Mouse (Mus musculus) intestine, embryonic 16.5 days (tissue): Measurements from ENCODE around the gene Atp8b4. TPM values are rescaled to one million over a fixed set of nuclear protein-coding genes. Genes with fewer than 3 reads are reported as not detected.
"Not testable (repeated sequence)": the region's sequence is repeated elsewhere in the genome, so short reads cannot be mapped to it uniquely, and the experiment has no call there.

Source experiments
- ATAC-seq: fragments of 200-750 bp; cut with Nextera tagmentation; 2 replicates; pipeline ENCODE4 v1.8.0; 2017; ENCODE audit warnings: moderate TSS enrichment, moderate library complexity
- H3K27ac ChIP-seq: fragments of 300-500 bp; sonication (generic); 2 replicates; pipeline ENCODE4 v1.5.1; 2014; ENCODE audit warnings: mild to moderate bottlenecking, low read length
- H3K27me3 ChIP-seq: fragments of 300-500 bp; sonication (generic); replicated peaks from 2 replicates; pipeline ENCODE4 v1.6.1; 2014; ENCODE audit warnings: low read length, control low read depth, mixed read lengths; ENCODE audit not compliant: control insufficient read depth, insufficient read depth
- H3K36me3 ChIP-seq: fragments of 300-500 bp; sonication (generic); 2 replicates; pipeline ENCODE4 v1.6.1; 2014; ENCODE audit warnings: low read length, control low read depth; ENCODE audit not compliant: control insufficient read depth, insufficient read depth
- H3K4me1 ChIP-seq: fragments of 300-500 bp; sonication (generic); 2 replicates; pipeline ENCODE4 v1.6.1; 2014; ENCODE audit warnings: low read length, control low read depth, mixed read lengths; ENCODE audit not compliant: control insufficient read depth, insufficient read depth
- H3K4me2 ChIP-seq: fragments of 300-500 bp; sonication (generic); 2 replicates; pipeline ENCODE4 v1.6.1; 2014; ENCODE audit warnings: low read depth, low read length, control low read depth
- H3K4me3 ChIP-seq: fragments of 300-500 bp; sonication (generic); 2 replicates; pipeline ENCODE4 v1.5.1; 2014; ENCODE audit warnings: mild to moderate bottlenecking, low read length
- H3K9ac ChIP-seq: fragments of 300-500 bp; sonication (generic); 2 replicates; pipeline ENCODE4 v1.6.1; 2014; ENCODE audit warnings: low read depth, low read length
- H3K9me3 ChIP-seq: fragments of 300-500 bp; sonication (generic); 2 replicates; pipeline ENCODE4 v1.6.1; 2016; ENCODE audit warnings: low read length, control low read depth; ENCODE audit not compliant: control insufficient read depth
- WGBS: fragments of 180-500 bp; shearing (Covaris S2); extraction: QIAGEN DNeasy Blood & Tissue Kit; methylation state at CpG from one replicate; pipeline ENCODE4 v1.1.7; 2014; 5-methylcytosine and 5-hydroxymethylcytosine counted together
- polyA plus RNA-seq: library from polyadenylated mRNA; unstranded; fragments of >200 nt; fragmentation: Nextera tagmentation; extraction: Ambion mirVana; gene quantifications from 2 replicates; pipeline ENCODE4 v1.2.1, GENCODE M21; 2015

Gene Atp8b4
- polyA plus RNA-seq, 1 experiment from 2014 or later = 0.46 TPM

DNA sequence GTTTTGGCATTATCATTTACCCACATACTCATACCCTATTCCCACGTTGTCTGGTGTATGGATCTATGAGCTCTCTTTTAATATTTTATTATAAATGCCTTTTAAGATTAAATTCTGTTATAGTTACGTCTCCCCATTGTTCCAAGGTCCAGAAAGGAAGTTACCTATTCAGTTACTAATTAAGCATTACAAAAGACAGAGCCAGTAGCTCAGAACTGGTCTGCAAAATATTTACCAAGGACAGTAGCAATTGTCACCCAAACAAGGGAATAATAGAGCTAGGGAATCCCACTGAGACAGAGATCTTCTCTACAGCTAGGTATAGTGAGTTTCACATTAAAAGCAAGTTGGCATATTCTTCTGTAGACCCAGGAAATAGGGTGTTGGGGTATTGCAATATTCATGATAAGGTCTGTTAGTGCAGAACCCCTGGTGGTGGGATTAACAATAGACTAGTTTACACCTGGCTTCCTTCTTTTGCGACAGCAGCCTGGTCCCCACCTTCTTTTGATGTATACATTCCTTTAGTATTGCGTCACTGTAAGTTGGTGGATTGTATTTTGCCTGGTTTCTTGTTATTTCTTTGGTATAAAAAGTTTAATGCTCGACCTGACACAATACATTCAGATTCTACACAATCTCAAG, 22.7 kb upstream of the Atp8b4 start:
- H3K9me3 ChIP-seq, H3K27me3 ChIP-seq, H3K36me3 ChIP-seq, H3K4me3 ChIP-seq, H3K4me1 ChIP-seq, H3K9ac ChIP-seq, H3K27ac ChIP-seq, ATAC-seq, H3K4me2 ChIP-seq: not testable (repeated sequence)
- 52% methylated on average over 5 of the region's 5 CpGs for WGBS

DNA sequence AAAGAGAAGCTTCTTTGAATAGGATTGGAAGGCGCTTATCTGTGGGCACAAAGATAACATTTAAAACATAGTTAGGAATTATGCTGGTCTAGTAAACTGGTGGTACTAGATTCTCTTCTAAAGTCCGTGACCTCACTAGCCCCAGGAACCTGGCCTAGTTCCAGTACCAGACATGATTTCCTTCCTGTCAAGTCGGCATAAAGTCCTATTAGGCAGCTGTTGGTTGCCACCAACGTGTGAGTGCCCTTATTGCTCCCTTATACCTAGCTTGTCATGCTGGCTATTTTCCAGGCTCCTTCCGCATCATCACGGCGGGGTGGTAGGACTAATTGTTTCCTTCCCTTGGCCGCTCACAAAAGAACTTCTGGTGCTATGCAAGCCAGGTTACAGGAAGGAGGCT, 21.6 kb upstream of the Atp8b4 start:
- no peak overlapping the region for H3K4me3 ChIP-seq
- ATAC-seq = no peak
- H3K27me3 ChIP-seq = no peaks in the 10 kb centered on the region
- no peak overlapping the region for H3K27ac ChIP-seq
- no peak overlapping the region for H3K9ac ChIP-seq
- H3K4me2 ChIP-seq = no peak overlapping the region
- no peaks in the 10 kb centered on the region for H3K4me1 ChIP-seq
- H3K36me3 ChIP-seq = no peaks in the 10 kb centered on the region
- WGBS = 71% methylated on average over 8 of the region's 8 CpGs
- no peaks in the 10 kb centered on the region for H3K9me3 ChIP-seq

DNA sequence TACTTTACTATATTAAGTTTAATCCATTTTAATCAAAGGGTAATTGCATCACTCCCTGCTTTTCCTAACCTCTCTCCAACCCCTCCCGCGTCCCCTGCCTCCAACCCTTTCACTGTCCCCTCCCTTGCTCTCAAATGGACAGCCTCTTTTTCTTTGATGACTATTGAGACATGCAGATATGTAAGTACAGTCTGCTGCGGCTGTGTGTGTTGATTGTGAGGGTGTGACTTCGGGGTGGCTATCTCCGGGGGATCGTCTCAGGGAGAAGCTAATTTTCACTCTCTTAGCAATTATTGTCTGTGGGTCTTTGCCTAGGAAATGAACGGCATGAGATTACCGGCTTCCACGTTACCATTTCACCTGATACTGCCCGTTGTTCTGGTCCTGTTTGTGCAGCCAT, 21.0 kb upstream of the Atp8b4 start:
- no peak for ATAC-seq
- Histone ChIP-seq H3K36me3 (no peaks in the 10 kb centered on the region), H3K4me1 (no peaks in the 10 kb centered on the region), H3K9me3 (no peaks in the 10 kb centered on the region), H3K27me3 (no peaks in the 10 kb centered on the region), H3K4me3 (no peak overlapping the region), H3K27ac (no peak overlapping the region), H3K4me2 (no peak overlapping the region), H3K9ac (no peak overlapping the region)
- WGBS = 66% methylated on average over 10 of the region's 10 CpGs

DNA sequence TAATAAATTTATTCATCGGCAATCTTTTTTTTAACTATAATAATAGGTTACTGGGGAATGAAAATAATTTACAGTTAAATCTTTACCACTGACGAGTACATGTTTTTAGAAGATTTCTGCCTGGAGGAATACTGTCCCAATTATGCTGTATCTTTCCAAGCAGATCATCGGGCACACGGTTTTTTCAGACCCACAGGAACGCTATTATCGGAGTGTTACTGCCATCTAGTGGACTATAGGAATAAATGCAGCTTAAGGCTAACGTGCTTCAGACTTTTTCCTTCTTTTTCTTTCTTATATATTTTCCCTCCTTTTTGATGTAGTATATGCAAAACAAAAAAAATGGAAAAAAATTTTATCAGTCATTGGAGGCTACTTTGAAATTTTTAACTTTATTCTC, 20.4 kb upstream of the Atp8b4 start:
- no peak for ATAC-seq
- H3K9ac ChIP-seq = no peak overlapping the region

DNA sequence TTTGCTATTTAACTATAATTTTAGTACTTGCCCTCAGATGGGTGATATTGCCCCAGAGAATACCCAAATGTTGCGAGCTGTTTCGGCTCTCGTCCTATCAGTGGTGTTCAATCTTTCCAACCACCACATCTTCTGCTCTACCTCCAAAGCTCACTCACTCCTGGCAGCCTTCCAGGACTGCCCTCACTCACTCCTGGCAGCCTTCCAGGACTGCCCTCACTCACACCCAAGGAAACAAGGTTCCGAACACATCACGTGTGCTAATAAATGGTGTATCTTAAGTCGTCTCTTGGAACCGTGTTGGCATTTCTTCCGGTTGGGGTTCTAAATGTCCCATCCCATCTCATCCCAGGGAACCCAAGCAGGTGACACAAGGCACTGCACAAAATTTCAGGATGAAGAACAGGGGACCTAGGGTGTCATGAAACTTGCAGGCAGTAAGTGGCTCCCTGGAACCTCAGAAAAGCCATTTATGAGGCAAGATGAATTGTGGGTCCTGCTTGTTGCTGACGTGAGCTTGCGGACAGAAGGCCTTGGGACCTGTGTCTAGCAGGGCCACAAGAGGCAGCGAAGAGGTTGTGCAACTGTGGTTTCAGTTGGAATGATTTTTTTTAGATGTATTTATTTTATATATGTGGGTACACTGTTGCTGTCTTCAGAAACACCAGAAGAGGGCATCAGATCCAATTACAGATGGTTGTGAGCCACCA, 19.6 kb upstream of the Atp8b4 start:
- no peak overlapping the region for H3K4me2 ChIP-seq
- no peaks in the 10 kb centered on the region for H3K36me3 ChIP-seq
- ATAC-seq = no peak
- H3K4me1 ChIP-seq = no peaks in the 10 kb centered on the region
- H3K27me3 ChIP-seq = no peaks in the 10 kb centered on the region
- no peak overlapping the region for H3K27ac ChIP-seq
- no peak overlapping the region for H3K4me3 ChIP-seq
- no peak overlapping the region for H3K9ac ChIP-seq
- no peaks in the 10 kb centered on the region for H3K9me3 ChIP-seq
- WGBS = 78% methylated on average over 11 of the region's 11 CpGs

More for the DNA sequence above, 20.4 kb upstream of the Atp8b4 start:
- Histone ChIP-seq H3K4me2 (no peak overlapping the region), H3K9me3 (no peaks in the 10 kb centered on the region), H3K4me3 (no peak overlapping the region), H3K27me3 (no peaks in the 10 kb centered on the region), H3K36me3 (no peaks in the 10 kb centered on the region), H3K27ac (no peak overlapping the region), H3K4me1 (no peaks in the 10 kb centered on the region)
- WGBS = 14% methylated on average over 7 of the region's 7 CpGs

DNA sequence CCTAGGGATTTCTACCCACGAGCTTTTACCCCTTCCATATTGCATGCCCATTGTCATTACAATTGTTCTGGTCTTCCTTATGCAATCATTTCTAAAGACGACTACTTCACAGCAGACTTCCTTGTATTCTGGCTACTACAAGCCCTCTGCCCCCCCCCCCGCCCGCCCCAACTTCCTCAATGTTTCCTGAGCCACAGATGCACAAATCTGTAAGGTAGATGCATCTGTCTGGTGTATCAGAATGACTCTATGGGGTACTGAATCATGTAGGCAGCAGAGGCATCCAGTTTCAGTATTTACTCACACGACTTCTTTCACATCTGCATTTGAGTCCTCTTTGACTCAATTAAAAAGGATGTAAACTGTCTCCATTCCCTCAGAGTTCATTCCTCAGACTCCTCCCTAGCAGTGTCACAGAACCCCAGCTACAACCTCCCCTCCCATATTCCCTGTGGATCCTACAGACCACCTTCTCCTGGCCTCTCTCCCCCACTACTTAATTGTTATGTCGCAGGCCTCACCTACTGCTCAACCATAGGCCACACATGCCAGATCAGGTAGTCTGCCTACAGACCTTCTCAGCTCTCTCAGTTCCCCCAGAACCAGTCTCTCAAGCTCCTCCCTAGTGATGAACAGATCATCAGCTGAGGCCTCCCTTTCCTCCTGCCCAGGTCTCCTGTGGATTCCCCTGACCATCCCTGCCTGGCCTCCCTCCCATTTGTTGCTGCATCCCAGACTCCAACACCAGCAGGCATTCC, 14.8 kb upstream of the Atp8b4 start:
- Histone ChIP-seq H3K4me1 (no peaks in the 10 kb centered on the region), H3K27ac (no peak overlapping the region), H3K9me3 (no peaks in the 10 kb centered on the region), H3K9ac (no peak overlapping the region), H3K36me3 (no peaks in the 10 kb centered on the region), H3K4me3 (no peak overlapping the region), H3K27me3 (no peaks in the 10 kb centered on the region), H3K4me2 (no peak overlapping the region)
- no peak for ATAC-seq
- 75% methylated on average over 6 of the region's 6 CpGs for WGBS

DNA sequence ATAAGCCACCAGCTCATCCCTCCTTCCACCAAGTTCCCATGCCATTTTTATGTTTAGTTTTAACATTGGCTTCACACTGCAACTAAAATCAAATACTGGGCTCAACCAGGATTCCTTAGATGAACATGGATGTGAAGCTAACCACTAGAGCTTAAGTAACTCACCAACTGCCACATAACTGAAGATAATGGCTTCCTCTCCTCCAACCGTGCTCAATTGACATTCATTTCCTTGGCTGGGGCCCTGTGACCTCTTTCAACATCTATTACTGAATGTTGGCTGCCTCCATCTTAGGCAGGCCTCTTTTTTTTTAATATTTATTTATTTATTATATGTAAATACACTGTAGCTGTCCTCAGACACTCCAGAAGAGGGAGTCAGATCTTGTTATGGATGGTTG, 7.8 kb upstream of the Atp8b4 start:
- Histone ChIP-seq H3K9ac (no peak overlapping the region), H3K27ac (no peak overlapping the region), H3K4me3 (no peak overlapping the region), H3K27me3 (no peaks in the 10 kb centered on the region), H3K4me2 (no peak overlapping the region), H3K4me1 (no peaks in the 10 kb centered on the region), H3K36me3 (no peaks in the 10 kb centered on the region), H3K9me3 (no peaks in the 10 kb centered on the region)
- WGBS = 76% methylated on average over 1 of the region's 1 CpGs
- no peak for ATAC-seq

DNA sequence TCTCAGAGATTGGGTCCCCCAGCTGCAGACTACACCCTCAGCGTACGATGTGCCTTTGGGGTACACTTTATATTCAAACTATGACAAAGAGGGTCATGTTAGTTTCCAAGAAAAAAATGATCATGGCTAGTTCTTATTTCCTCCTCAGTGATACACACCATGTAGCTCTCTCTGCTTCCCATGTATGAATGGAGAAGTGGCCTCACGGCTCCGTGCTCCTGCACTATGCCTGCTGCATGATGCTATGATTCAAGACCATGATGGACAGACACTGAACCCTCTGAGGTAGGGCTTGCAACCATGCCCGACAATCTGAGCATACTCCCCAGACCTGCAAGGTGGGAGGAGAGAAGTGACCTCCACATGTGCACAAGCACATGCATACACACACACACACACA, 7.0 kb upstream of the Atp8b4 start:
- no peak overlapping the region for H3K4me2 ChIP-seq
- H3K9ac ChIP-seq = no peak overlapping the region
- H3K4me1 ChIP-seq = no peaks in the 10 kb centered on the region
- no peaks in the 10 kb centered on the region for H3K9me3 ChIP-seq
- H3K27me3 ChIP-seq = no peaks in the 10 kb centered on the region
- 89% methylated on average over 5 of the region's 5 CpGs for WGBS
- no peak overlapping the region for H3K4me3 ChIP-seq
- H3K36me3 ChIP-seq = no peaks in the 10 kb centered on the region
- no peak for ATAC-seq
- no peak overlapping the region for H3K27ac ChIP-seq

DNA sequence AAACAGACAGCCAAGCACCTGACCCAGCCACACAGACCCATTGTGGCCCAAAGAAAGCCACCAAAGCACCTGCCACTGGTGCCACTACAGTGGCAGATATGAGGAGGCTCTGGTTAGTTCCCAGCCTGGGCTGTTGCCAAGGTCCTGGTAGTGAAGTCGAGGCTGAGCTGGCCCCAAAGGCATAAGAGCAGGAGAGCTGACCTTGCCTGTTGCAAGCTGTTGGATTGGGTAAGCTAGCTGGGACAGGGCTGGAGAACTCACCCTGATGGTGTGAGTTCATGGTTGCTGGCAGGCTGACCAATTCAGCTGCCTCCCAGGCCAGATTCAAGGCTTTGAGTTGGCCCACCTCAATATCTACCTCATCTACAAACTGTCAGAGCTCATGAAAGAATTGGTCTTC, 4.7 kb upstream of the Atp8b4 start:
- Histone ChIP-seq H3K27me3 (no peaks in the 10 kb centered on the region), H3K4me2 (no peak overlapping the region), H3K9ac (no peak overlapping the region), H3K9me3 (no peaks in the 10 kb centered on the region), H3K27ac (no peak overlapping the region), H3K36me3 (no peaks in the 10 kb centered on the region), H3K4me1 (no peaks in the 10 kb centered on the region), H3K4me3 (no peak overlapping the region)
- ATAC-seq = no peak
- 71% methylated on average over 1 of the region's 1 CpGs for WGBS
